Mouse (Mus musculus) stomach, postnatal 0 days (tissue): Measurements from ENCODE around the gene Isg20.
A peak's percentile ranks its signal among the peaks of the same experiment; 100 is the strongest.

Experiments used
- CTCF ChIP-seq: IDR thresholded peaks from 2 replicates; pipeline ENCODE4 v1.5.1; 2016; ENCODE audit warnings: antibody characterized with exemption, low read depth, mild to moderate bottlenecking, moderate library complexity
- EP300 ChIP-seq: optimal IDR thresholded peaks from 2 replicates; pipeline ENCODE3; 2016; ENCODE audit warnings: antibody characterized with exemption

GRCm38 (mm10) chr7:78913649-78914544 is 673 bp downstream of the Isg20 start:
- TF ChIP-seq EP300 (peak; percentile 79), CTCF (no peak)
